Mouse (Mus musculus) brain, adult 2 months (tissue): ENCODE measurements around the gene Srsf12.

Experiments used
- DNase-seq: peaks from one replicate; pipeline ENCODE4 v3.0.0; 2011; ENCODE audit warnings: low read depth, low spot score

The Srsf12 gene

GRCm38 (mm10) chr4:33249716-33250230 lies 41.0 kb downstream of the Srsf12 start:
- no peak for DNase-seq

DNA sequence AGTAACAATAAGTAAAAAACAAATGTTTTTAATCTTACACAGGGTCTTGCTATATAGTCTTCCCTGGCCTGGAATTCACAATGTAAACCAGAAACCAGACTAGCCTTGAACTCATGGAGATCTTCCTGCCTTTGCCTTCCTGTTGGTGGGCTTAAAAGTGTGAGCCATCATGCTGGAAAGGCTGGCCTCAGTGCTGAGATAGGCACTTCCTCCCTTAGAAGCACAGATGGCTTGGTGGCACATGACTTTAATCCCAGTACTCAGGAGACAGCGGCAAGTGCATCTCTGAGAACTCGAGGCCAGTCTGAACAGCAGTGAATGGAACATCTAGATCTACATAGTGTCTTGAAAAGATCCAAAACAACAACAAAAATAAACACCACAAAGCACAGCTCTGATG lies 42.1 kb downstream of the Srsf12 start:
- no peak for DNase-seq

GRCm38 (mm10) chr4:33254706-33255105 lies 45.9 kb downstream of the Srsf12 start:
- DNase-seq = no peak

DNA sequence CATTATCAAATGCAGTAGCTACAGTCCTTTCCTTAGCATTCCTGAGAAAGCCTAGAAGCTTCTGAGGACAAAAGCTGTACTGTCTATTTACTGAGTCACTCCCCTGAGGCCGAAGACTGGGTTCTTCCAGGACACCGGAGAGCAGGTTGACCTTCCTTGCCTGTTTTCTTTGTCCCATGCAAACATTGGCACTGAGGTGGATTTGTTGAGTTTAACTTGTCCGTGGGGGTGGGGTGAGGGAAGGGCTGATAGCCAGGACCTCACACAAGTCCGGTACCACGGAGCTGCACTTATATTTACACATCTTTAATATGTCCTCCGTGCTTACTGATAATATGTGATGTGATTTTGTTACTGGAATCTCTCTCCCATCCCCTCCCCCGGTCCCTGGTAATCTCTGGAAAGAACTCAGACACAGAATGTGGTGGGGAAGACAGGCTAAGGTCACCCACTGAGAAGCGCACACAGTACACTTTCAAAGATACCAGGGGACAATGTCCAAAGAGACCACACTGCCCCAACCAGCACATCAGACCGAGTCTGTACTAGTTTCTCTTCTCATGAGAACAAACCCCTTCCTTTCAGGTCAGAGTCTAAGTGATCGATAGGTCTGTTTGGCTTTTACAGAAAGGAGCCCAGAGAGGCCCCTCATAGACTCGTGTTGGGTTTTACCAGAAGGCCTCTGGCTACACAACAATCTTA lies 48.6 kb downstream of the Srsf12 start:
- no peak for DNase-seq

DNA sequence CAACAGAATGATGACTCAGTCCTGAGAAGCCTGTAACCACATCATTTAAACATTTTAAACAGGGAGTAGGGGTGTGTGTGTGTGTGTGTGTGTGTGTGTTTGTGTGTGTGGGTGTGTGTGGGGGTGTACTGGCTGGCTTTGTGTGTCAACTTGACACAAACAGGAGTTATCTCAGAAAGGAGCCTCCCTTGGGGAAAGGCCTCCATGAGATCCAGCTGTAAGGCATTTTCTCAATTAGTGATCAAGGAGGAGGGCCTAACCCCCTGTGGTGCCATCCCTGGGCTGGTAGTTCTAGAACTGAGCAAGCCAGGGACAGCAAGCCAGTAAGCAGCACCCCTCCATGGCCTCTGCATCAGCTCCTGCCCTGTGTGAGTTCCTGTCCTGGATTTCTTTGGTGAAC lies 51.5 kb downstream of the Srsf12 start:
- DNase-seq = peak; percentile 11

GRCm38 (mm10) chr4:33261311-33261753 lies 52.5 kb downstream of the Srsf12 start:
- DNase-seq = peak; percentile 82

DNA sequence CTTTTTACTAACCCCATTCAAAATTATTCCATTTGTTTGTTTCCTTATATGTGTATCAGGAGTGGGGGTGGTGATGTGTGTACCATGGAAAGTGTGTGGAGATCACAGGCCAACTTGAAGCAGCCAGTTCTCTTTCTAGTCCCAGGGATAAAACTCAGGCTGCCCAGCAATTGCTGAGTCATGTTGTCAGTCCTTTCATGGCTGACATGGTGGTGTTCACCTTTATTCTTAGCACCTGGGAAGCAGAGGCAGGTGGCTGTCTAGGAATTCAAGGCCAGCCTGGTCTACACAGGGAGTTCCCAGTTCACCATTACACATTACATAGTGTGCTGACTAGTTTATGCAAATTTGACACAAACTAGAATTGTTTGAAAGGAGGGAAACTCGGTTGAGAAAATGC lies 54.1 kb downstream of the Srsf12 start:
- no peak for DNase-seq

- no peak for DNase-seq
These were observed 56.4 kb downstream of the Srsf12 start for GRCm38 (mm10) chr4:33264979-33265726.

- DNase-seq = no peak
These were observed 61.9 kb downstream of the Srsf12 start for GRCm38 (mm10) chr4:33270386-33271314.

GRCm38 (mm10) chr4:33273437-33273836 lies 64.6 kb downstream of the Srsf12 start:
- no peak for DNase-seq

- no peak for DNase-seq
These were observed 73.3 kb downstream of the Srsf12 start for GRCm38 (mm10) chr4:33281891-33282685.
